Mouse (Mus musculus) cortical plate, adult 2 months (tissue): ENCODE data around the gene Tas2r118.

Source experiments
- CTCF ChIP-seq: fragments of 200-500 bp; IDR thresholded peaks from 2 replicates; pipeline ENCODE4 v1.5.1; 2011; ENCODE audit warnings: mild to moderate bottlenecking, control low read depth, low read length; ENCODE audit not compliant: insufficient read depth; ENCODE audit errors: extremely low read depth
- POLR2A ChIP-seq: fragments of 200-500 bp; IDR thresholded peaks from 2 replicates; pipeline ENCODE4 v1.6.1; 2011; ENCODE audit warnings: mild to moderate bottlenecking, low read length, control low read depth; ENCODE audit not compliant: insufficient read depth; ENCODE audit errors: extremely low read depth

GRCm38 (mm10) chr6:23923806-23924205, 46.1 kb downstream of the Tas2r118 start:
- TF ChIP-seq CTCF (no peak), POLR2A (no peak)
